Mouse (Mus musculus): ENCODE measurements around the gene Palm3.

- TF ChIP-seq CTCF (IDR thresholded peaks at IDR 0.05; ENCODE audit: extremely low read depth, insufficient read depth, low read length): no peak
- TF ChIP-seq POLR2A (IDR thresholded peaks at IDR 0.05; ENCODE audit: extremely low read depth, insufficient read depth, low read length): no peak
Observed at GRCm38 (mm10) chr8:84070241-84070640, 49.0 kb downstream of the Palm3 start.

All from cortical plate, adult 2 months (tissue).